Mouse (Mus musculus) testis, adult 2 months (tissue): ENCODE measurements around the gene Errfi1.

Experiments
- CTCF ChIP-seq: fragments of 200-500 bp; IDR thresholded peaks from 2 replicates; pipeline ENCODE4 v1.5.1; 2012; ENCODE audit warnings: low read depth, mild to moderate bottlenecking, inconsistent platforms, low read length, moderate library complexity; ENCODE audit not compliant: control insufficient read depth, insufficient read depth, insufficient replicate concordance
- POLR2A ChIP-seq: fragments of 200-500 bp; IDR thresholded peaks from 2 replicates; pipeline ENCODE4 v1.6.1; 2012; ENCODE audit warnings: low read depth, mild to moderate bottlenecking, inconsistent platforms, low read length, moderate library complexity; ENCODE audit not compliant: control insufficient read depth

DNA sequence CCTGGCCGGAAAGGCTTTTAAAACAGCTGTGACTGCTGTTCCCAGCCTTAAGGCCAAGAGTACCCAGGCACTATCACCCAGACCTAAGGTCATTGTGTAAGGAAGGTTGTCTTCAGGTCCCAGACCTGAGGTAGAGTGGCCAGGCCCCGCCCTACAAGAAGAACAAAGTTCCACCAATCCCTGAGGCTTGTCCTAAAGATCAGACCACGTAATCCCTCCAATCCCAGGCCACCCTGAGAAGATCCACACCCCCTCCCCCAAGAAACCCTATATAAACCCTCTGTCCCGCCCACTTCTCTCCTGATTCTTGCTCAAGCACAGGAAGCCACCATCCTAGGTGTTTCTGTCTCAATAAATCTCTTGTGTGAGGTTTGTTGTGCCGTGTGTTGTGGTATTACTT, 26.6 kb downstream of the Errfi1 start:
- TF ChIP-seq CTCF = no peak
- no peak for TF ChIP-seq POLR2A
